Mouse (Mus musculus): ENCODE data around the gene 2310057N15Rik. TPM values are rescaled to one million over a fixed set of nuclear protein-coding genes. Genes with fewer than 3 reads are reported as not detected.
"Not testable (repeated sequence)": the region's sequence is repeated elsewhere in the genome, so short reads cannot be mapped to it uniquely, and the experiment has no call there.

Gene 2310057N15Rik
- not detected in 2 replicates for polyA plus RNA-seq (2016; fragmentation: Nextera tagmentation; extraction: Ambion mirVana)

GRCm38 (mm10) chr16:88774106-88774505 lies at the start of gene 2310057N15Rik:
Gene 2310057N15Rik, minus strand, starts transcription at chr16:88774206.
- Histone ChIP-seq H3K9ac (no peak within 1 kb of the TSS), H3K4me3 (no peak within 1 kb of the TSS), H3K4me1 (no peaks in the 10 kb centered on the region), H3K9me3 (replicated peaks) (no peaks in the 10 kb centered on the region), H3K27ac (no peak within 1 kb of the TSS), H3K36me3 (no peaks in the 10 kb centered on the region), H3K27me3 (replicated peaks) (no peaks in the 10 kb centered on the region), H3K4me2 (no peak within 1 kb of the TSS)
- WGBS (ENCODE audit: insufficient replicate concordance), result 42% methylated on average over 2 of the region's 2 CpGs
- ATAC-seq, result no peak

GRCm38 (mm10) chr16:88823736-88824135 lies 49.7 kb upstream of the 2310057N15Rik start:
- WGBS (ENCODE audit: insufficient replicate concordance), result 68% methylated on average over 3 of the region's 3 CpGs
- no peak overlapping the region for H3K9ac ChIP-seq

DNA sequence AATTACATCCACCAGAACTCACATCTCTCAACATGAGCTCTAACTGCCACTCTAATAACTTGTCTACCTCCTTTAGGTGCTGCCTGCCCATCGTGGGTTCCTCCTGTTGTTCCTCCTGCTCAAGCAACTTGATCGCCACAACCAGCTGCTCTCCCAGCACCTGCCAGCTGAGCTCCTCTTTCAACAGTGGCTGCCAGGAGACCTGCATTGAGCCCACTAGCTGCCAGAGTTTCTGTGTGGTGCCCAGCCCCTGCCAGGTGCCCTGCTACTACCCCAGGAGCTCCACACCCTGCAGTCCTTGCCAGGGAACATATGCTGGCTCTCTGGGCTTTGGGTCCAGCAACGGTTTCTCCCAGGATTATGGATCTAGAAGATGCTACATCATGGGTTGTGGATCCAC lies 46.1 kb upstream of the 2310057N15Rik start, which contains the start of gene Krtap15:
TSS of gene Krtap15 (plus strand) at position 150 of the 400 bp plus-strand sequence.
- Histone ChIP-seq H3K9ac (no peak within 1 kb of the TSS), H3K27ac (no peak within 1 kb of the TSS), H3K4me2 (no peak within 1 kb of the TSS), H3K27me3 (replicated peaks) (no peaks in the 10 kb centered on the region), H3K9me3 (replicated peaks) (no peaks in the 10 kb centered on the region), H3K36me3 (no peaks in the 10 kb centered on the region), H3K4me1 (no peaks in the 10 kb centered on the region), H3K4me3 (no peak within 1 kb of the TSS)
- WGBS (ENCODE audit: insufficient replicate concordance), result 69% methylated on average over 3 of the region's 3 CpGs
- ATAC-seq, result no peak

More at GRCm38 (mm10) chr16:88823736-88824135, 49.7 kb upstream of the 2310057N15Rik start:
- Histone ChIP-seq H3K4me2 (no peak overlapping the region), H3K27me3 (replicated peaks) (no peaks in the 10 kb centered on the region), H3K36me3 (no peaks in the 10 kb centered on the region), H3K4me1 (no peaks in the 10 kb centered on the region), H3K4me3 (no peak overlapping the region), H3K27ac (no peak overlapping the region), H3K9me3 (replicated peaks) (no peaks in the 10 kb centered on the region)
- ATAC-seq, result no peak

DNA sequence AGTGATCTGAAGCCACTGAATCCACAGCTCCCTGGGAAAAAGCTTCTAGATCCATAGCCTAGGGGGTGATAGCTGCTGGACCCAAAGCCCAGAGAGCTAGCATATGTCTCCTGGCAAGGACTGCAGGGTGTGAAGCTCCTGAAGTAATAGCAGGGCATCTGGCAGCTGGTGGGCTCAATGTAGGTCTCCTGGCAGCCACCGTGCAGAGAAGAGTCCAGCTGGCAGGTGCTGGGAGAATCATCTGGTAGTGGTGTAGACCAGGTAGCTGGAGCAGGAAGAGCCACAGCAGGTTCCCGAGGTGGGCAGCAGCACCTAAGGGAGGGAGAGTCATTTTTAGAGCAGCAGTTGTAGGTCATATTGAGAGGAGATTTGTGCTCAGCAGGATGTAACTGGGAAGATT lies 37.8 kb upstream of the 2310057N15Rik start, which contains the start of gene Gm20741:
TSS of gene Gm20741 (minus strand) at position 394 of the 400 bp plus-strand sequence.
- Histone ChIP-seq H3K9me3 (replicated peaks) (no peaks in the 10 kb centered on the region; the same call in 1 of the 2 replicates), H3K4me3 (no peak within 1 kb of the TSS), H3K36me3 (no peaks in the 10 kb centered on the region), H3K27me3 (replicated peaks) (no peaks in the 10 kb centered on the region), H3K9ac (no peak within 1 kb of the TSS), H3K4me2 (no peak within 1 kb of the TSS), H3K4me1 (no peaks in the 10 kb centered on the region), H3K27ac (no peak within 1 kb of the TSS)
- ATAC-seq, result no peak
- 63% methylated on average over 2 of the region's 2 CpGs for WGBS (ENCODE audit: insufficient replicate concordance)

- no peaks in the 10 kb centered on the region for H3K27me3 ChIP-seq (replicated peaks)
- 46% methylated on average over 2 of the region's 2 CpGs for WGBS (ENCODE audit: insufficient replicate concordance)
- H3K4me2 ChIP-seq, result no peak overlapping the region
- no peak overlapping the region for H3K4me3 ChIP-seq
- no peaks in the 10 kb centered on the region for H3K4me1 ChIP-seq
- no peak for ATAC-seq
- H3K27ac ChIP-seq, result no peak overlapping the region
- no peak overlapping the region for H3K9ac ChIP-seq
- H3K9me3 ChIP-seq (replicated peaks), result no peaks in the 10 kb centered on the region
- H3K36me3 ChIP-seq, result no peaks in the 10 kb centered on the region
These were observed 12.8 kb upstream of the 2310057N15Rik start for GRCm38 (mm10) chr16:88786786-88787185.

GRCm38 (mm10) chr16:88777596-88777995 lies 3.6 kb upstream of the 2310057N15Rik start, which contains the start of gene Gm5965:
Gene Gm5965, plus strand, starts transcription at chr16:88777896.
- H3K4me3 ChIP-seq, result no peak within 1 kb of the TSS
- no peaks in the 10 kb centered on the region for H3K27me3 ChIP-seq (replicated peaks)
- H3K9ac ChIP-seq, result no peak within 1 kb of the TSS
- no peak within 1 kb of the TSS for H3K27ac ChIP-seq
- 73% methylated on average over 6 of the region's 6 CpGs for WGBS (ENCODE audit: insufficient replicate concordance)
- no peak within 1 kb of the TSS for H3K4me2 ChIP-seq
- H3K36me3 ChIP-seq, result no peaks in the 10 kb centered on the region
- ATAC-seq, result no peak
- H3K4me1 ChIP-seq, result no peaks in the 10 kb centered on the region
- no peaks in the 10 kb centered on the region for H3K9me3 ChIP-seq (replicated peaks)

GRCm38 (mm10) chr16:88758547-88758946 lies 15.5 kb downstream of the 2310057N15Rik start, which contains the start of gene 2310034C09Rik:
Gene 2310034C09Rik, plus strand, starts transcription at chr16:88758847.
- ATAC-seq, H3K4me1 ChIP-seq: not testable (repeated sequence)
- 66% methylated on average over 3 of the region's 3 CpGs for WGBS (ENCODE audit: insufficient replicate concordance)

DNA sequence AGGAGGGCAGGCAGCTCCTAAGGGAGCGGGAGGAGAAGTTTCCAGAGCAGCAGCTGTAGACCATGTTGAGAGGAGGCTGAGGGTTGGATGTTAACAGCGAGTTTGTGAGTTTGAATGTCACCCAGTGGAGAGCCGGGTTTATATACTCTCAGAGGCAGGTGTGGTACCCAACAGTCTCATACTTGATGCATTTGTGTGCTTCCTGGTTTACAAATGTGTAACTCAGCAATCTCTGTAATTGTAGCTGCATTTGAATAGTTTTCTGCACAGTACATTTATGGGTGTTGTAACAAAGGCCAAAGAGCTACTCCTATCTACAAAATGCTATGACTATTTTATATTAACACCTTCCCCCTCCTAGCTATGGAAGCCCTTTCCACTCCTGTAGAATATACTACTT lies 22.5 kb downstream of the 2310057N15Rik start, which contains the start of gene Krtap13:
TSS of gene Krtap13 (minus strand) at position 101 of the 400 bp plus-strand sequence.
- H3K9me3 ChIP-seq (replicated peaks); H3K4me1 ChIP-seq; H3K4me2 ChIP-seq; H3K4me3 ChIP-seq; H3K36me3 ChIP-seq; H3K27me3 ChIP-seq (replicated peaks); H3K27ac ChIP-seq; H3K9ac ChIP-seq; ATAC-seq: not testable (repeated sequence)
- 54% methylated on average over 3 of the region's 3 CpGs for WGBS (ENCODE audit: insufficient replicate concordance)

More at GRCm38 (mm10) chr16:88758547-88758946, 15.5 kb downstream of the 2310057N15Rik start, which contains the start of gene 2310034C09Rik:
- H3K4me3 ChIP-seq; H3K27ac ChIP-seq; H3K4me2 ChIP-seq; H3K27me3 ChIP-seq (replicated peaks); H3K36me3 ChIP-seq; H3K9ac ChIP-seq; H3K9me3 ChIP-seq (replicated peaks): not testable (repeated sequence)

DNA sequence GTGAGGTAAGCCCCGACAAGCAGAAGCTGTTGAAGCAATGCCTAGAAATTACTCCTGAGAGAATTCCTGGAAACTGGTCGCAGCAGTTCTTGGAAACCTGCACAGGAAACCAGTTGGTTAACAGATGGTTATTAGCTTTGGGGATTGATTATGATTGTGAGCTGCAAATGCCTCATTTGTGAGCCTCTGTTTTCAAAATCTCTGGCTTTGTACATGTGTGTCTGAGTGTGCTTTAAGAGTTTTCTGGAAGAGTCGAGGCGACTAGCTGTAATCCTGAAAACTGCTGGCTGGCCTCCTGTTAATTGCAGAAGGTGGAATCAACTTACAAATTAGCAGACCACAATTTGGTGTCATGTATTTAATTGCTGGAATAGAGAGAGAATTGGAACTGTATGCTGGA lies 26.1 kb downstream of the 2310057N15Rik start:
- Histone ChIP-seq H3K9me3 (replicated peaks) (no peaks in the 10 kb centered on the region), H3K27me3 (replicated peaks) (no peaks in the 10 kb centered on the region), H3K4me2 (no peak overlapping the region), H3K9ac (no peak overlapping the region), H3K4me1 (no peaks in the 10 kb centered on the region), H3K36me3 (no peaks in the 10 kb centered on the region), H3K4me3 (no peak overlapping the region), H3K27ac (no peak overlapping the region)
- WGBS (ENCODE audit: insufficient replicate concordance), result 65% methylated on average over 4 of the region's 4 CpGs
- ATAC-seq, result no peak

- no peak for ATAC-seq
- no peak overlapping the region for H3K9ac ChIP-seq
- no peak overlapping the region for H3K4me2 ChIP-seq
- no peaks in the 10 kb centered on the region for H3K4me1 ChIP-seq
- no peaks in the 10 kb centered on the region for H3K9me3 ChIP-seq (replicated peaks)
- H3K27ac ChIP-seq, result no peak overlapping the region
- no peaks in the 10 kb centered on the region for H3K36me3 ChIP-seq
- no peaks in the 10 kb centered on the region for H3K27me3 ChIP-seq (replicated peaks)
- no peak overlapping the region for H3K4me3 ChIP-seq
- WGBS (ENCODE audit: insufficient replicate concordance), result 57% methylated on average over 4 of the region's 4 CpGs
These were observed 29.2 kb downstream of the 2310057N15Rik start for GRCm38 (mm10) chr16:88744750-88745340.

- no peaks in the 10 kb centered on the region for H3K36me3 ChIP-seq
- no peak overlapping the region for H3K4me2 ChIP-seq
- no peak overlapping the region for H3K9ac ChIP-seq
- no peak for ATAC-seq
- H3K9me3 ChIP-seq (replicated peaks), result no peaks in the 10 kb centered on the region
- no peak overlapping the region for H3K4me3 ChIP-seq
- H3K4me1 ChIP-seq, result no peaks in the 10 kb centered on the region
- no peaks in the 10 kb centered on the region for H3K27me3 ChIP-seq (replicated peaks)
- H3K27ac ChIP-seq, result no peak overlapping the region
- 64% methylated on average over 2 of the region's 2 CpGs for WGBS (ENCODE audit: insufficient replicate concordance)
These were observed 38.6 kb downstream of the 2310057N15Rik start for GRCm38 (mm10) chr16:88735391-88735790.

DNA sequence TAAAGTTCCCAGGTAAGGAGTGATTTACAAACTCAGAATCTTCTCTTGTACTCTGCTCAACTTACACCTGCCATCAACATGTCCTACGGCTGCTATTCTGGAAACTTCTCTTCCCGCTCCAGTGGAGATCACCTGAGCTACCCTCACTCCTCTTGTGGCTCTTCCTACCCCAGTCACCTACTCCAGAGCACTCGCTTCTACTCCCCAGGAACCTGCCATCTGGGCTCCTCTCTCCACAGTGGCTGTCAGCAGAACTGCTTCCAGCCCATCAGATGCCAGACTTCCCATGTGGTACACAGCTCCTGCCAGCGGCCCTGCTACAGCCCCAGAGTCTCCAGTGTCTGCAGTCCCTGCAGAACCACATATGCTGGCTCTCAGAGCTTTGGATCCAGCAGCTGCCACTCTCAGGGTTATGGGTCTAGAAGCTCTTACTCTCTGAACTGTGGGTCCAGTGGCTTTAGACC lies 45.2 kb downstream of the 2310057N15Rik start, which contains the start of gene Krtap13-1:
TSS of gene Krtap13-1 (plus strand) at position 51 of the 464 bp plus-strand sequence.
- Histone ChIP-seq H3K4me1 (no peaks in the 10 kb centered on the region), H3K4me3 (no peak within 1 kb of the TSS), H3K27ac (no peak within 1 kb of the TSS), H3K36me3 (no peaks in the 10 kb centered on the region), H3K4me2 (no peak within 1 kb of the TSS), H3K9me3 (replicated peaks) (no peaks in the 10 kb centered on the region), H3K9ac (no peak within 1 kb of the TSS), H3K27me3 (replicated peaks) (no peaks in the 10 kb centered on the region)
- no peak for ATAC-seq
- WGBS (ENCODE audit: insufficient replicate concordance), result 63% methylated on average over 4 of the region's 4 CpGs

Data from liver, embryonic 12.5 days (tissue).